Mouse (Mus musculus) kidney, embryonic 16.5 days (tissue): ENCODE measurements around the gene Gng3. TPM values are rescaled to one million over a fixed set of nuclear protein-coding genes. Genes with fewer than 3 reads are reported as not detected.
"Not testable (repeated sequence)": the region's sequence is repeated elsewhere in the genome, so short reads cannot be mapped to it uniquely, and the experiment has no call there.

ENCODE experiments used
- ATAC-seq: fragments of 200-750 bp; cut with Nextera tagmentation; 2 replicates; pipeline ENCODE4 v1.8.0; 2017; ENCODE audit warnings: moderate TSS enrichment; ENCODE audit not compliant: low FRiP score, low TSS enrichment
- H3K27ac ChIP-seq: fragments of 300-500 bp; sonication (generic); 2 replicates; pipeline ENCODE4 v1.5.1; 2014; ENCODE audit warnings: low read length
- H3K27me3 ChIP-seq: fragments of 300-500 bp; sonication (generic); 2 replicates; pipeline ENCODE4 v1.6.1; 2014; ENCODE audit warnings: low read length, control low read depth, mixed read lengths; ENCODE audit not compliant: insufficient read depth
- H3K36me3 ChIP-seq: fragments of 300-500 bp; sonication (generic); 2 replicates; pipeline ENCODE4 v1.6.1; 2014; ENCODE audit warnings: low read length, control low read depth, mixed read lengths; ENCODE audit not compliant: insufficient read depth
- H3K4me1 ChIP-seq: fragments of 300-500 bp; sonication (generic); 2 replicates; pipeline ENCODE4 v1.6.1; 2014; ENCODE audit warnings: low read length, control low read depth, mixed read lengths; ENCODE audit not compliant: insufficient read depth
- H3K4me2 ChIP-seq: fragments of 300-500 bp; sonication (generic); replicated peaks from 2 replicates; pipeline ENCODE4 v1.6.1; 2014; ENCODE audit warnings: low read depth, low read length
- H3K4me3 ChIP-seq: fragments of 300-500 bp; sonication (generic); 2 replicates; pipeline ENCODE4 v1.5.1; 2014; ENCODE audit warnings: mild to moderate bottlenecking, low read length
- H3K9ac ChIP-seq: fragments of 300-500 bp; sonication (generic); replicated peaks from 2 replicates; pipeline ENCODE4 v1.6.1; 2014; ENCODE audit warnings: low read length
- H3K9me3 ChIP-seq: fragments of 300-500 bp; sonication (generic); 2 replicates; pipeline ENCODE4 v1.6.1; 2016; ENCODE audit warnings: low read length, control low read depth
- WGBS: fragments of 180-500 bp; shearing (Covaris S2); extraction: QIAGEN DNeasy Blood & Tissue Kit; methylation state at CpG from one replicate; pipeline ENCODE4 v1.1.7; 2014; 5-methylcytosine and 5-hydroxymethylcytosine counted together
- polyA plus RNA-seq: library from polyadenylated mRNA; unstranded; fragments of >200 nt; fragmentation: Nextera tagmentation; extraction: Ambion mirVana; gene quantifications from 2 replicates; pipeline ENCODE4 v1.2.1, GENCODE M21; 2015

The Gng3 gene
- polyA plus RNA-seq, 1 experiment from 2014 or later: 3.2 TPM

DNA sequence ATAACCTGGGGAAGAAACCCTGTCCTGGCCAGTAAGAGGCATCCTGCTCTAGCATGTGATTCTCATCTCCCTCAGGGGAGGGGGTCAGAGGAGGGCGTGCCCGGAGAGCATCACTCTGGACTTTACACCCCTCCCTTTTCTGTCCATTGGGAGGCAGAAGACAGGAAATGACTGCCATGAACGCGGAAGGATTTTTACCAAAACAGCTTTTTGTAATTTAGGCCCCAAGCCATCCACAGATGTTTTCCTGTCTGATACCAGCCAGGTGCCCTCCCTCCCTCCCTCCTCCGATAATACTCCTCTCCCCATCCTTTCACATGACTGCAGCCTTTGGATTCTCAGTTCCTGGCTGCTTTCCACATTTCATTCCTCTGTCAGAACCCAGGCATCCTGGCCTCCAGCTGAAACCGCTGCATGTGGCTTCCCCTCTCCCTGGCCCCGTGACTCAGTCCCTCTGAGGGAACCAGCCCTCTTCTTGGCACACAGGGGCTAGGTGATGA, 11.5 kb upstream of the Gng3 start, which contains the start of gene Lrrn4cl:
TSS of gene Lrrn4cl (plus strand) at position 367 of the 500 bp plus-strand sequence.
- H3K4me1 ChIP-seq: 0 out of 2 replicates have a peak, but pooled peaks cover 7% of the 10 kb centered on the region
- H3K27ac ChIP-seq: no peak within 1 kb of the TSS
- H3K36me3 ChIP-seq: peaks cover 21% of the 10 kb centered on the region
- H3K4me3 ChIP-seq: no peak within 1 kb of the TSS
- 0 out of 2 replicates have a peak within 1 kb of the TSS, but pooled peaks have one; percentile 14 for H3K4me2 ChIP-seq
- 23% methylated on average over 7 of the region's 7 CpGs for WGBS
- H3K9ac ChIP-seq: peak within 1 kb of the TSS; percentile 23; the same call in 1 of the 2 replicates
- ATAC-seq: peak; percentile 49; the same call in 1 of the 2 replicates
- H3K27me3 ChIP-seq: no peaks in the 10 kb centered on the region
- H3K9me3 ChIP-seq: no peaks in the 10 kb centered on the region

DNA sequence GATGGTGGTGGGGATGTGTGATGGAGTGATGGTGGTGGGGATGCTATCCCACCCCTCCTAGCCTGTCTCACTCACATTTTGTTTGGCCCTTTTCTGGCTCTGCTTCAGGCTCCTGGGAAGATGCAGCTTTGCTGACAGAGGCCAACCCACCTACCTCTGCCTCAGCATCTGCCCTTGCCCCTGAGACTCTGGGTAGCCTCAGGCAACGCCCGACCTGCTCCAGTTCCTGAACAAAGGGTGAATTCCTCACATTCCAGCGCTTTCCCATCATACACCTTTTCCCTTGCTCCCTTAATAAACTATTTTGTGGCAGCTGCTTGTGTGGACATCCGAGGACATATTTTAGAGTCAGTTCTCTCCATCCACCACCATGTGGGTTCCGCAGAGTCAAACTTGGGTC, 9.4 kb upstream of the Gng3 start:
- WGBS: 78% methylated on average over 5 of the region's 5 CpGs
- no peak overlapping the region for H3K27ac ChIP-seq
- H3K4me3 ChIP-seq: no peak overlapping the region
- no peaks in the 10 kb centered on the region for H3K27me3 ChIP-seq
- no peak overlapping the region for H3K4me2 ChIP-seq
- no peak for ATAC-seq
- H3K9me3 ChIP-seq: no peaks in the 10 kb centered on the region
- no peak overlapping the region for H3K9ac ChIP-seq
- H3K36me3 ChIP-seq: peaks cover 22% of the 10 kb centered on the region
- H3K4me1 ChIP-seq: 0 out of 2 replicates have a peak, but pooled peaks cover 7% of the 10 kb centered on the region

DNA sequence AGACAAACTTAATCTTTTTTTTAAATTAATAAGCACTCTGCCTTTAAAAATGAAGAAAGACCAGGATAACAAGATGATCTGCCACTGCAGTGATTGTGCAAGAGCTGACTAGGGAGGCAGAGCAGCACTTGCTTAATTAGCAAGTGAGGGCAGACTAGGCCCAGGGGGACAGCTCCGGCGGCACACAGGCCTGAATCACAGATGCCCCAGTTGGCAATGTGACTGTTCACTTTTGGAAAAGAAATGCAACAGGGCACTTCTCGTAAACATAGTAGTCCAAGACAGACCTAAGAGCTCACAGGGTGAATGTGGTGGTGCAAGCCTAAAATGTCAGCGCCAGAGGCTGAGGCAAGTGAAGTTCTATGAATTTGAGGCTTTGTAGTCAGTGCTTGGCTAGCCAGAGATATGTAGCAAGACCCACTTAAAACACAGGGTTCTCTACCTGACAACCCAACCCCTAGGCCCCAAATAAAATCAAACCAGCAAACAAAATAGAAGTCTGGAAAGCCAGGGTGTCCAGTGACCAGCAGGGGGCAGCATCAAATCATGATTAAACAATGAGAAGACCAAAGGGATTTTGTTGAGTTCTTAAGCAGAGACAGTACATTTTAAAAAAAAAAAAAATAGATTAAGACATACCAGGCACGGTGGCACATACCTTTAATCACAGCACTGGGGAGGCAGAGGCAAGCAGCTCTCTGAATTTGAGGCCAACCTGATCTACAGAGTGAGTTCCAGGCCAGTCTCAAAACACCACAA, 5.6 kb upstream of the Gng3 start:
- H3K27ac ChIP-seq: no peak overlapping the region
- no peak overlapping the region for H3K4me2 ChIP-seq
- H3K9ac ChIP-seq: no peak overlapping the region
- H3K36me3 ChIP-seq: peaks cover 28% of the 10 kb centered on the region
- no peak for ATAC-seq
- H3K9me3 ChIP-seq: no peaks in the 10 kb centered on the region
- WGBS: 74% methylated on average over 5 of the region's 5 CpGs
- H3K4me3 ChIP-seq: no peak overlapping the region
- peaks cover 16% of the 10 kb centered on the region for H3K4me1 ChIP-seq
- H3K27me3 ChIP-seq: no peaks in the 10 kb centered on the region

DNA sequence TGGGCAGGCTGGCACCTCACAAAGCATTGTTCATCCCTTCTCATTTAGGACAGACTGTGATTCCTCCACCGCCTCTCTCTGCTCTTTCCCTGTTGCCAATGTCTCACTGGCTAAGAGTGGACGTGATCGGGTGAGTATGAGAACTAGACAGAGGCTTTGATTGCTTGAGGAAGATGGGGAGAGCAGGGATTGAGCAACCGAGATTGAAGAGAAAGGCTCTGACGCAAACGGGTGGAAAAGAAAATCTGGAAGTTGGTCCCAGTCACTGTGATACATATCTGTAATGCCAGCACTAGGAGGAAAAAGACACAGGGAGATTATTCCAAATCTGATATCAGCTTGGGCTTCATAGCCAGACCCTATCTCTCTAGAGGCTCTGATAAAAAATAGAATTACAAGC, 4.0 kb upstream of the Gng3 start:
- ATAC-seq: no peak
- Histone ChIP-seq H3K36me3 (peaks cover 28% of the 10 kb centered on the region), H3K27me3 (no peaks in the 10 kb centered on the region), H3K9me3 (no peaks in the 10 kb centered on the region), H3K9ac (no peak overlapping the region), H3K4me2 (no peak overlapping the region), H3K4me3 (no peak overlapping the region), H3K4me1 (peaks cover 32% of the 10 kb centered on the region), H3K27ac (no peak overlapping the region)
- 87% methylated on average over 6 of the region's 6 CpGs for WGBS

DNA sequence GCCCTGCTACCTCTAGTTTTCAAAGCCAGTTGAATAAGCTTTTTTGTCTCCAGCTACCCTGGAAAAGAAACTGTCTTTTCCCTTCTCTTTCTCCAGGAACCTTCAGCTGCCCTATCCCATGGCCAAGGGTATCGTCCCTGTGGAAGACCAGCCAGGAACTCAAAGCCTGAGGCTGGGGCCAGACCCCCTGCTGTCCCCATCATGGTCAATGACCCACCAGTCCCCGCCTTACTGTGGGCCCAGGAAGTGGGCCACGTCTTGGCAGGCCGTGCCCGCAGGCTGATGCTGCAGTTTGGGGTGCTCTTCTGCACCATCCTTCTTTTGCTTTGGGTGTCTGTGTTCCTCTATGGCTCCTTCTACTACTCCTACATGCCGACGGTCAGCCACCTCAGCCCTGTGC, 2.0 kb upstream of the Gng3 start:
- peak overlapping the region; percentile 17; the same call in 1 of the 2 replicates for H3K27ac ChIP-seq
- peak overlapping the region; percentile 59 for H3K4me3 ChIP-seq
- ATAC-seq: no peak
- peak overlapping the region; percentile 76 for H3K4me2 ChIP-seq
- no peaks in the 10 kb centered on the region for H3K27me3 ChIP-seq
- peak overlapping the region; percentile 68 for H3K9ac ChIP-seq
- WGBS: 92% methylated on average over 7 of the region's 7 CpGs
- H3K9me3 ChIP-seq: no peaks in the 10 kb centered on the region
- H3K36me3 ChIP-seq: peaks cover 15% of the 10 kb centered on the region; the same call in 1 of the 2 replicates
- H3K4me1 ChIP-seq: peaks cover 32% of the 10 kb centered on the region

DNA sequence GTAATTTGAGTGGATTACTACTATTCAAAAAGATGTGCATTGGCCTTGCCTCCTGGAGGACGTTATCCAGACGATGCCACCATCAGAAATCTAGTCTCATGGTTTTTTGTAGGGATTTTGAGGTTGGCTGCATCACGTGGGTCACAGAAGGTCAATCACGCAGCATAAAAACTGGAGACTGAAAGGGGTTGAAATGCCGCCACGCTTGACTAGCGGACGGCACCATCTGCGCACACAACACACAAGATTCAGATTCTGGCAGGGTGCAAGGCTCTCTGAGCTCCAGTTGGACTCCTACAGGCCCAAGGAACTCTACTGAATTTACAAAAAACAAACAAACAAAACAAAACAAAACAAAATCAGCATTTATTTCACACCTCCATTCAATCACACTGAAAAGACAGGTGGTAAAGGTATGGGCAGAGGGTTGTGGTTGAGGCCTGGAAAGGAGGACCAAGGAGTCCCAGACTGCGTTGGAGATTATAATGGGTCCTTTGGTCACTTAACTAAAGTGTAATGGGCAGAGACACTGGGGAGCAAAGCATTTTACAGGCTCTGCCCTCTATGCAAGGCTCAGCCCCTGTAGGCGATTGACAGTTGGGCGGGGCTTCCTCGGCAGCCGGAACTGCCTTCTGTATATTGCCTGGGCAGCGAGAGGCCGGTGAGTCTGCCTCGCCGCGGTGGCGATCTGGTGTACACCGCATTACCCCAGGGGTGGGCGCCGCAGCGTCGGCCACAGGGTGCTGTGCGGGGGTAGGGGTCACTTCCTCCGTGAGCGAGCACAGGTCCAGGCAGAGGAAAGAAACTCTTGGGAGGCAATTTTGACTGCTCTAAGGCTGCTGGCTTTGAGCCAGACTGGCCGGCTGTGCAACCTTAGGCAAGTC, 1.2 kb upstream of the Gng3 start:
- Histone ChIP-seq H3K4me1 (peaks cover 32% of the 10 kb centered on the region), H3K36me3 (peaks cover 15% of the 10 kb centered on the region), H3K9ac (peak overlapping the region; percentile 68), H3K27me3 (no peaks in the 10 kb centered on the region), H3K27ac (peak overlapping the region; percentile 37; the same call in 1 of the 2 replicates), H3K9me3 (no peaks in the 10 kb centered on the region), H3K4me2 (peak overlapping the region; percentile 76), H3K4me3 (peak overlapping the region; percentile 59)
- peak; percentile 73 for ATAC-seq
- 23% methylated on average over 29 of the region's 29 CpGs for WGBS

DNA sequence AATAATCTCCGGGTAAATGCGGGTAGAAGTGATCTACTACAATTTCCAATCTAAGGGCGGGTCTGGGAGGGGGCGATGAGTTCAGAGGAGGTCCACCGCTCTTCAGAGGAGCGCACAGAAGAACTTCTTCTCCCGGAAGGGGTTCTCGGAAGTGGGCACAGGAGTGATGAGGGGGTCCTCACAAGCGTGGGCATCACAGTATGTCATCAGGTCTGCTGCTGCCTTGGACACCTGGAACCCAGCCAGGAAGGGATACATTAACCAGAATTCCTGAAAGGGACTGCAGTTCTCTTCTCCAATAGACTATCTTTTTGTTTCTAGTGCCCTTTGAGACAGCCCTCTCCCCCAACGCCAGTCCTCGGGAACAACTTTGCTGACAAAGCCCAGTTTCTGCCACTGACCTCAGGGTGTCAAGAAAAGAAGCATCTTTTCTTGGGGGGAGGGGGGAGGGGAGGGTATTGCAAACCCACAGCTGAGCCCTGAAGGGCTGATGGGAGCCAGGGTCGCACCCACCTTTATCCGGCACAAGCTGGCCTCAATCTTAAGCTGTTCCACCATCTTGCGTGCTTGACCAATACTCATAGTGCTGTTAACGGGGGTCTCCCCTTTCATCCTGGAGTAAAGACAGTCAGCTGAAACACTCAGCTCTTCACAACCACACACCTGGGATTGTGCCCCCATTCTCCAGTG, 808 bp downstream of the Gng3 start:
- ATAC-seq: peak; percentile 23
- 22% methylated on average over 15 of the region's 15 CpGs for WGBS

DNA sequence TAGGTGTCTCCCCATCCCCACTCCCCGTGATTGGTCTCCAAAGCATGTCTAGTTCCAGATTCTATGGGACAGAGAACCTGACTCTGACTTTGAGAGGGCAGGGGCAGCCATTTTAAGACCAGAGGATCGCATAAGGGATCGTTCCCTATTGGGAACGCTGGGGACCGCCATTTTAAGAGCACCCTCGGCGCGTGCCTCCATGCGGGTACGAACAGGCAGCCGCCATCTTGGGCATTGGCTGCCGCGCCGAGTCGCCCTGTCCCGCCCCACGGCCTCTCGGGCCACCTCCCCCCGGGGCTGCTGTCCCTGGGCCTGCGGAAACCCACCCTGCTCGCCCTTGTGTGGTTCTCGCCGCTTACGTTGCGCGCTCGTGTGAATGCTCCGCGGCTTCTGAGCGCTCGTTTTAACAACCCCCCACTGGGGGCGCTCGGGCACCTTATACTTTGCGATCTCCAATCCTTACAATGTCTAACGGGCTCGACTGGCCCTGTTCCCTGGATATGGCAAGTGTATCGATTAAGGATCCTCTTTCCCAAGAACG, 1.7 kb downstream of the Gng3 start, which contains the start of gene Bscl2:
TSS of gene Bscl2 (plus strand) at position 217 of the 541 bp plus-strand sequence.
- 1% methylated on average over 36 of the region's 38 CpGs for WGBS
- peak; percentile 79 for ATAC-seq
- Histone ChIP-seq H3K9ac (peak within 1 kb of the TSS; percentile 87), H3K4me2 (peak within 1 kb of the TSS; percentile 90), H3K27ac (peak within 1 kb of the TSS; percentile 99), H3K27me3 (no peaks in the 10 kb centered on the region), H3K9me3 (no peaks in the 10 kb centered on the region), H3K4me1 (peaks cover 32% of the 10 kb centered on the region), H3K36me3 (peaks cover 35% of the 10 kb centered on the region), H3K4me3 (peak within 1 kb of the TSS; percentile 55)

More for the DNA sequence above, 808 bp downstream of the Gng3 start:
- H3K27ac ChIP-seq: peak overlapping the region; percentile 99
- peak overlapping the region; percentile 87 for H3K9ac ChIP-seq
- H3K36me3 ChIP-seq: peaks cover 32% of the 10 kb centered on the region
- no peaks in the 10 kb centered on the region for H3K9me3 ChIP-seq
- no peaks in the 10 kb centered on the region for H3K27me3 ChIP-seq
- H3K4me1 ChIP-seq: peaks cover 32% of the 10 kb centered on the region
- peak overlapping the region; percentile 90 for H3K4me2 ChIP-seq
- H3K4me3 ChIP-seq: peak overlapping the region; percentile 55

DNA sequence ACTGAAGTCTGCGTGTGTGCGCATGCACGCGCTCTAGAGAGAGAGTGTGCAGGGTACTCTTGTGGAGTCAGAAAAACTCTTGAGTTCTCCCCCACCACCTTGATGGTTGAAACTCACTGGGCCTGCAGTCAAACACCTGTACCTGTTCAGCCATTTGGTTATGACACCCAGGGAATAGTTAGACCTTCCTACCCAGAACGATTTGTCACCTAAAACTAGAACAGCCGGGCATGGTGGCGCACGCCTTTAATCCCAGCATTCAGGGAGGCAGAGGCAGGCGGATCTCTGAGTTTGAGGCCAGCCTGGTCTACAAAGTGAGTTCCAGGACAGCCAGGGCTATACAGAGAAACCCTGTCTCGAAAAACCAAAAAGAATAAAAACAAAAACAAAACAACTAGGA, 2.7 kb downstream of the Gng3 start:
- H3K27me3 ChIP-seq, H3K9me3 ChIP-seq, H3K9ac ChIP-seq, H3K4me3 ChIP-seq, H3K27ac ChIP-seq, H3K4me2 ChIP-seq, ATAC-seq: not testable (repeated sequence)
- H3K36me3 ChIP-seq: peaks cover 45% of the 10 kb centered on the region
- peaks cover 32% of the 10 kb centered on the region for H3K4me1 ChIP-seq
- 97% methylated on average over 10 of the region's 10 CpGs for WGBS
